Mouse (Mus musculus): Measurements from ENCODE around the gene Glyctk. TPM values are rescaled to one million over a fixed set of nuclear protein-coding genes. Genes with fewer than 3 reads are reported as not detected.

Glyctk gene
- total RNA-seq (2021), result 1 to 10 TPM; 1.7 to 2.1 TPM

- intact Hi-C loops (cut with DNase I), result loop anchor here (2.0 to 5.0 kb wide), 2 partner anchors 47 to 119 kb away; no protein-coding TSS in a partner anchor
- no peak for DNase-seq (ENCODE audit: low spot score)
Observed at GRCm38 (mm10) chr9:106158037-106158491, at the start of gene Glyctk. Gene Glyctk, minus strand, starts transcription at chr9:106158138.

GRCm38 (mm10) chr9:106206515-106206914 lies 48.6 kb upstream of the Glyctk start:
- DNase-seq (ENCODE audit: low spot score), result no peak
- intact Hi-C loops (cut with DNase I), result no loop called here

- intact Hi-C loops (cut with DNase I), result loop anchor here (2.0 kb wide), 1 partner anchor 47 kb away; the partner anchor contains the start of gene Glyctk
- no peak for DNase-seq (ENCODE audit: low spot score)
Observed at GRCm38 (mm10) chr9:106205713-106206290, 47.9 kb upstream of the Glyctk start.

GRCm38 (mm10) chr9:106203990-106204851 lies 46.3 kb upstream of the Glyctk start:
- DNase-seq (ENCODE audit: low spot score), result no peak
- intact Hi-C loops (cut with DNase I), result loop anchor here (2.0 kb wide), 1 partner anchor 45 kb away; the partner anchor contains the start of gene Glyctk

- intact Hi-C loops (cut with DNase I), result no loop called here
- peak; percentile 94 for DNase-seq (ENCODE audit: low spot score)
Observed at GRCm38 (mm10) chr9:106202819-106203636, 45.1 kb upstream of the Glyctk start, which contains the start of gene Twf2. Gene Twf2, plus strand, starts transcription at chr9:106203108.

- intact Hi-C loops (cut with DNase I), result no loop called here
Observed at GRCm38 (mm10) chr9:106201895-106202294, 44.0 kb upstream of the Glyctk start.

GRCm38 (mm10) chr9:106199535-106200272 lies 41.8 kb upstream of the Glyctk start, which contains the start of gene Ppm1m:
Gene Ppm1m, minus strand, starts transcription at chr9:106199746.
- intact Hi-C loops (cut with DNase I), result loop anchor here (2.0 kb wide), 1 partner anchor 29 kb away; the partner anchor contains the start of gene Wdr82
- DNase-seq (ENCODE audit: low spot score), result no peak

More at GRCm38 (mm10) chr9:106201895-106202294, 44.0 kb upstream of the Glyctk start:
- no peak for DNase-seq (ENCODE audit: low spot score)

GRCm38 (mm10) chr9:106198962-106199458 lies 41.1 kb upstream of the Glyctk start:
- DNase-seq (ENCODE audit: low spot score), result peak; percentile 71
- intact Hi-C loops (cut with DNase I), result loop anchor here (2.0 kb wide), 1 partner anchor 28 kb away; the partner anchor contains the start of gene Wdr82

- intact Hi-C loops (cut with DNase I), result loop anchor here (2.0 kb wide), 1 partner anchor 27 kb away; the partner anchor contains the start of gene Wdr82
- DNase-seq (ENCODE audit: low spot score), result no peak
Observed at GRCm38 (mm10) chr9:106197732-106198131, 39.8 kb upstream of the Glyctk start.

GRCm38 (mm10) chr9:106197081-106197713 lies 39.3 kb upstream of the Glyctk start:
- DNase-seq (ENCODE audit: low spot score), result no peak
- intact Hi-C loops (cut with DNase I), result no loop called here

- intact Hi-C loops (cut with DNase I), result no loop called here
- DNase-seq (ENCODE audit: low spot score), result no peak
Observed at GRCm38 (mm10) chr9:106195693-106196092, 37.8 kb upstream of the Glyctk start.

- DNase-seq (ENCODE audit: low spot score), result no peak
Observed at GRCm38 (mm10) chr9:106193930-106194807, 36.2 kb upstream of the Glyctk start.

GRCm38 (mm10) chr9:106192998-106193397 lies 35.1 kb upstream of the Glyctk start:
- no peak for DNase-seq (ENCODE audit: low spot score)
- intact Hi-C loops (cut with DNase I), result no loop called here

More at GRCm38 (mm10) chr9:106193930-106194807, 36.2 kb upstream of the Glyctk start:
- intact Hi-C loops (cut with DNase I), result no loop called here

- no peak for DNase-seq (ENCODE audit: low spot score)
- intact Hi-C loops (cut with DNase I), result no loop called here
Observed at GRCm38 (mm10) chr9:106192024-106192423, 34.1 kb upstream of the Glyctk start.

GRCm38 (mm10) chr9:106191355-106191754 lies 33.4 kb upstream of the Glyctk start:
- DNase-seq (ENCODE audit: low spot score), result no peak
- intact Hi-C loops (cut with DNase I), result no loop called here

- intact Hi-C loops (cut with DNase I), result no loop called here
- DNase-seq (ENCODE audit: low spot score), result no peak
Observed at GRCm38 (mm10) chr9:106183996-106184395, 26.1 kb upstream of the Glyctk start.

- intact Hi-C loops (cut with DNase I), result no loop called here
- no peak for DNase-seq (ENCODE audit: low spot score)
Observed at GRCm38 (mm10) chr9:106182146-106182545, 24.2 kb upstream of the Glyctk start.

All from heart, postnatal 25 days (tissue).